Mouse (Mus musculus): ENCODE measurements around the gene Dusp10.

GRCm38 (mm10) chr1:184090515-184090914 is 77.4 kb downstream of the Dusp10 start:
- TF ChIP-seq CTCF (IDR thresholded peaks at IDR 0.05; ENCODE audit: control insufficient read depth, insufficient read depth, insufficient read length) (no peak), MAX (IDR thresholded peaks at IDR 0.05) (no peak), USF1 (IDR thresholded peaks at IDR 0.05; ENCODE audit: low read depth) (no peak), MYOD1 (IDR thresholded peaks at IDR 0.05; ENCODE audit: control insufficient read depth, insufficient read length, low read depth) (no peak), MYOG (IDR thresholded peaks at IDR 0.05; ENCODE audit: control insufficient read depth, extremely low read depth, insufficient read length) (no peak), FOSL1 (IDR thresholded peaks at IDR 0.05; ENCODE audit: insufficient read depth, low read length, poor library complexity, severe bottlenecking) (no peak), CEBPB (IDR thresholded peaks at IDR 0.05; ENCODE audit: low read depth) (no peak)

All from C2C12 (cell line).